Mouse (Mus musculus): ENCODE data around the gene Hs3st3b1.

DNA sequence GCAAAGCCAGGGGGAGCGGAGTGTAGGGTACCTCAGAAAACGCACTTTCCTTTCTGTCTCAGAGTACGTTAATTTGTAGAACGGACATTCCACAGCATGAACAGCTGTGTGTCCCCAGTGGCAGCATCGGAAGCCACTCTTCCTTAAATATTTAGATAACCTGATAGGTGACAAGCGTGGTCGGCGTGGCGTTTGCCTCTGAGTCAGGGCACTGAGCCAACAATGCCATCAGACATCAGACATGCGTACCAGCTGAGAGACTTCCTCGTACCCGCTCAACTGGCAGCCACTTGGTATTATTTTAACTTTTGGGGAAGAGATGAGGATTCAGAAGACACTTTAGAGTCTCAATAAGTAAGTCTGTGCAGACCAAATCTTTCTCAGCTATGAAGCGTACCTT is 84.6 kb downstream of the Hs3st3b1 start:
- TF ChIP-seq CTCF (IDR thresholded peaks at IDR 0.05; ENCODE audit: control insufficient read depth, insufficient read depth, low read length) (no peak), POLR2A (IDR thresholded peaks at IDR 0.05; ENCODE audit: borderline replicate concordance, control insufficient read depth, low read depth, low read length) (no peak)

All from bone marrow, adult 2 months (tissue).